Mouse (Mus musculus): Measurements from ENCODE around the gene Gm5538.

GRCm38 (mm10) chr3:59729490-59729889 lies at the start of gene Gm5538:
- TF ChIP-seq POLR2A (IDR thresholded peaks at IDR 0.05; ENCODE audit: control insufficient read depth, extremely low read depth, insufficient read depth, low read length, poor library complexity) (no peak), CTCF (IDR thresholded peaks at IDR 0.05; ENCODE audit: borderline replicate concordance, control insufficient read depth, extremely low read depth, insufficient read depth, low read length, poor library complexity) (no peak)
